Mouse (Mus musculus) forebrain, embryonic 10.5 days (tissue): Measurements from ENCODE around the gene Asic5. TPM values are rescaled to one million over a fixed set of nuclear protein-coding genes. Genes with fewer than 3 reads are reported as not detected.

Experiments used
- DNase-seq: peaks from one replicate; pipeline ENCODE4 v3.0.0-alpha.2; 2017; ENCODE audit warnings: low spot score; ENCODE audit errors: extremely low spot score
- H3K27ac ChIP-seq: fragments of 300-500 bp; sonication (generic); 2 replicates; pipeline ENCODE4 v1.5.1; 2016; ENCODE audit warnings: mild to moderate bottlenecking
- H3K27me3 ChIP-seq: fragments of 300-500 bp; sonication (generic); 2 replicates; pipeline ENCODE4 v1.6.1; 2016; ENCODE audit warnings: mild to moderate bottlenecking; ENCODE audit not compliant: poor library complexity, severe bottlenecking
- H3K36me3 ChIP-seq: fragments of 300-500 bp; sonication (generic); replicated peaks from 2 replicates; pipeline ENCODE4 v1.6.1; 2016; ENCODE audit warnings: mild to moderate bottlenecking, moderate library complexity
- H3K4me1 ChIP-seq: fragments of 300-500 bp; sonication (generic); 2 replicates; pipeline ENCODE4 v1.6.1; 2016
- H3K4me3 ChIP-seq: fragments of 300-500 bp; sonication (generic); 2 replicates; pipeline ENCODE4 v1.5.1; 2016; ENCODE audit warnings: mild to moderate bottlenecking, moderate library complexity
- H3K9me3 ChIP-seq: fragments of 300-500 bp; sonication (generic); 2 replicates; pipeline ENCODE4 v1.6.1; 2016; ENCODE audit warnings: mild to moderate bottlenecking, moderate library complexity
- WGBS: fragments of 180-500 bp; shearing (Covaris S2); methylation state at CpG from one replicate; pipeline ENCODE4 v1.1.7; 2016; 5-methylcytosine and 5-hydroxymethylcytosine counted together
- polyA plus RNA-seq: library from polyadenylated mRNA; unstranded; fragments of >200 nt; fragmentation: Nextera tagmentation; extraction: Ambion mirVana; gene quantifications from 2 replicates; pipeline ENCODE4 v1.2.1, GENCODE M21; 2016

Gene Asic5
- polyA plus RNA-seq = not detected in 2 replicates

DNA sequence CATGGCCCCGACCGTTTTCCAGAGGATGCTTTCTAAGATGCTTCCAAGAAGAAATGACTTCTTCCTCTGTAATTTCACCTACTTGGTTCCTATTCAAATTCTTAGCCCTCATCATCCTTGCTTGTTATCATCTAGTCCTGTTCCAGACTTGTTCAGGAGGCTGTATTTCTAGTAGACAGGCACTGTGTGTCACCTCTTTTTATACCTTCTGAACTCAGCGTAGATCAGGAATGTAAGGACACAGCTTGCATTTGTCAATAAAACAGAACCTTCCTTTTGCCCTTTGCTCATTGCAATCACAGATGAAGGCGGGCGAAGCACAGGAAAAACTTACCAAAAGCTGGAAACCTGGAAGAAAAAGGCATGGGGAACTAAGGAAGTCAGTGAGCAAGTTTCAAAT is at the start of gene Asic5:
Gene Asic5 (plus strand): TSS at position 301 of the 400 bp plus-strand sequence.
- Histone ChIP-seq H3K4me3 (no peak within 1 kb of the TSS), H3K9me3 (no peaks in the 10 kb centered on the region), H3K27me3 (no peaks in the 10 kb centered on the region), H3K4me1 (no peaks in the 10 kb centered on the region), H3K27ac (no peak within 1 kb of the TSS), H3K36me3 (no peaks in the 10 kb centered on the region)
- WGBS = 91% methylated on average over 5 of the region's 5 CpGs
- DNase-seq = no peak

DNA sequence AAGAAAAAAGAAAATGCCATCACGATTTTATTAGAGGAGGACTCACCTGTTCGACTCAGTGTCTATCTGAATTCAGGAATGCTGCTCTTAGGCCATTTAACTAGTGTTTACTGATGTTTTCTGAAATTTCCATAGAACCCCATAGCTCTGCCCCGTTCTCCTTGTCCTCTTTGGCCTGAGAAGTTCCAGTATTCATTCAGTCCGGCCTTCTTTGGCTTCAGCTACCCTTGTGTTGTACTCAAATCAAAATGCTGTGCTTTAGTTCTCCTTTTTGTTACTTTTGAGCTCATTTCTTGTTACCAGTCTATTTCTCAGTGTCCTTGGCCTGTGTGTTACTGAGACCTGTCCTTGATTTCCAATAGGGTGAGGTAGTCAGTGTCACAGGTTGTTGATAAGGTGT is 48.7 kb upstream of the Asic5 start:
- no peak overlapping the region for H3K4me3 ChIP-seq
- H3K27ac ChIP-seq = no peak overlapping the region
- H3K4me1 ChIP-seq = peaks cover 16% of the 10 kb centered on the region
- H3K9me3 ChIP-seq = no peaks in the 10 kb centered on the region
- H3K27me3 ChIP-seq = no peaks in the 10 kb centered on the region
- no peak for DNase-seq
- 80% methylated on average over 4 of the region's 4 CpGs for WGBS
- no peaks in the 10 kb centered on the region for H3K36me3 ChIP-seq

DNA sequence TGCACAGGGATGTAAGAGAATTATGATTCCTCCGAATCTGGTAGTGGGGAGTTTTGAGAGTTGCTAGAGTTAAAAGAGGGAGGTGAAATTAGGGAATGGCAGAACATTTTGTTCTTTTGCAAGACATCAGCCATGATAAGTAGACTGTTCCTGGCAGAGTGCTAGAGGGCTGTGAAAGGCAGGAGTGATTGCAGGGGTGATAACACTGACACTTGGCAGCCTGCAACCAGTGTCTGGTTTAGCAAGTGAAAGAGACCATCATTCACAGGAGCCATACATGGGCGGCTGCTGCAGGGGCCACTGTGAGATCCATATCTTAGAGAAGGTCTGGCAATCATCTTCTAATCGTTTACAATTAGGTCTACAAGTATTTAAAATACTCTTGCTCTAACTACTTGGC is 43.2 kb upstream of the Asic5 start:
- H3K27ac ChIP-seq = no peak overlapping the region
- 90% methylated on average over 3 of the region's 3 CpGs for WGBS
- no peak for DNase-seq
- no peaks in the 10 kb centered on the region for H3K27me3 ChIP-seq
- no peaks in the 10 kb centered on the region for H3K9me3 ChIP-seq
- H3K4me1 ChIP-seq = no peaks in the 10 kb centered on the region
- no peaks in the 10 kb centered on the region for H3K36me3 ChIP-seq
- H3K4me3 ChIP-seq = no peak overlapping the region

DNA sequence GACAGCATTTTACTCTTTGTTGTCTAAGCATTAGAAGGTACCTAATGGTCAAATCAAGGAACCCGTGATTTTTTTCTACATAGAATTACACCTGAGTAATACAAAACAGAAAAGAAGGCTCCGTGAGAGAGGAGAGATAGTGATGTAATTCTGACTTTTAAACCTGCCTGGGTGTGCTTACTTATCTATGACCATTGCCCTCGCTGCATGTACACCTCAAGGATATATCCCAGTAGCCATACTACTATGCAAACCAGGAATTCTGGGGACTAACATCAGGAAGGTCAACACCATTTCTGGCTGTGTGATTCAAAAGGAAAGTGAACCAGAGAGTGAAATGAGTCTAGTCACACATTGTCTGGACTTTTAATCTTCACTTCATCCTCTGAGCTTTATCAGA is 39.7 kb upstream of the Asic5 start:
- DNase-seq = no peak
- WGBS = 91% methylated on average over 3 of the region's 3 CpGs
- H3K36me3 ChIP-seq = no peaks in the 10 kb centered on the region
- no peaks in the 10 kb centered on the region for H3K27me3 ChIP-seq
- no peak overlapping the region for H3K4me3 ChIP-seq
- H3K4me1 ChIP-seq = no peaks in the 10 kb centered on the region
- H3K9me3 ChIP-seq = no peaks in the 10 kb centered on the region
- H3K27ac ChIP-seq = no peak overlapping the region

DNA sequence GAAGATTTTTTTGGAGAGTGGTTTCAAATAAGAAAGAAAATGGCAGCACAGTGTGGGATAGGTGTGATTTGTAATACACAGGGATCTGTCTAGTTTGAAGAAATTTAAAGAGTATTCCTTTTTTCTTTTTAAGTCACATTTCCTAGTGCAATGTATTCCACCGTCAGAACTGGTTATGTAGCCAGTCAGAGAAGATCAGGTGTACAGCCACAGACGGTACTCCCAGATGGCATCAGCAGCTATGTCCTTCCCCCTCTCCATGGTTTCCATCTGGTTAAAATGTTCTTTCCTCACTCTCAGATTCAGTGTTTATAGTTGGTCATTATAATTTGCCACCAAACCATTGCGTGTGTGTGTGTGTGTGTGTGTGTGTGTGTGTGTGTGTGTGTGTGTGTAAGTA is 39.0 kb upstream of the Asic5 start:
- Histone ChIP-seq H3K27me3 (no peaks in the 10 kb centered on the region), H3K4me1 (no peaks in the 10 kb centered on the region), H3K36me3 (no peaks in the 10 kb centered on the region), H3K27ac (no peak overlapping the region), H3K4me3 (no peak overlapping the region), H3K9me3 (no peaks in the 10 kb centered on the region)
- no peak for DNase-seq
- 86% methylated on average over 3 of the region's 3 CpGs for WGBS

DNA sequence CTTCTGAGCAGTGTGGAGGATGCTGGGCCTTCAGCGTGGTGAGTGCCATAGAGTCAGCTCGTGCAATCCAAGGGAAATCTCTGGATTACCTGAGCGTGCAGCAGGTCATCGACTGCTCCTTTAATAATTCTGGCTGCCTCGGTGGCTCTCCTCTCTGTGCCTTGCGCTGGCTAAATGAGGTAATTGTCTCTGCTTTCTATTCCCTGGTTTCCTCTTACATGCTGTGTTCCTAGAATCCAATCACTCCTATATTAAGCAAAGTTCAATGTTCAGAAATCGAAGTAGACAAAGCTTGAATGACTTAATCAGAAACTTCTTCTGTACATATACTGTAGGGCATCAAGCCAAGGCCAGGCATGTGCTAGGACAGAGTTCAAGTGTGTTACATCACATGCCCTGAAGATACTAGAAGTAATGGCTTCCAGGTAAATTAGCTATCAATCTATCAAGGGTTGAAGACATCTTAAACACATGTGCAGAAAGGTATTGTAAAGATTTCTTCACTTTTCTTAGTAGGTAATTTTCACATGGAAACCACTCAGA is 37.2 kb upstream of the Asic5 start:
- Histone ChIP-seq H3K36me3 (no peaks in the 10 kb centered on the region), H3K4me1 (no peaks in the 10 kb centered on the region), H3K9me3 (no peaks in the 10 kb centered on the region), H3K27me3 (no peaks in the 10 kb centered on the region), H3K4me3 (no peak overlapping the region), H3K27ac (no peak overlapping the region)
- 91% methylated on average over 7 of the region's 7 CpGs for WGBS
- DNase-seq = no peak

DNA sequence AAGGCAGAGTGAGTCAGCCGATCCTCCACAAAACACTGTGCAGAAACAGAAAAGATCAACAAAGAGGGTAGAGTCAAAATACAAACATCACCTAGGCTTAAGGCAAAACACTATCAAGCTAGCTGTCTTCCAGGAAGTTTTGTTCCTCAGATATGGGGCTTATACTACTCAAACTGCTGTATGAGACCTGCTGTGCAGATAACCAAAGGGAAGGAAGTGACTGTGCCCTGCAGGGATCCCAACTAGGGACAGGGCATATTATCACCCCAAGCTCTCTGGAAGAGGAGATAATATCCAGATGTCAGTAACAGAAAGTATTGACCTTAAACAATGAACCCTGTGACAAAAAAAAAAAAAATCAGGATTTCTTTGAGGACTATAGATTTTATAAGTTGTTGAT is 33.0 kb upstream of the Asic5 start:
- Histone ChIP-seq H3K36me3 (no peaks in the 10 kb centered on the region), H3K4me1 (peaks cover 3% of the 10 kb centered on the region; the same call in 1 of the 2 replicates), H3K27me3 (no peaks in the 10 kb centered on the region), H3K9me3 (no peaks in the 10 kb centered on the region), H3K4me3 (no peak overlapping the region), H3K27ac (no peak overlapping the region)
- no peak for DNase-seq
- WGBS = 84% methylated on average over 1 of the region's 1 CpGs

DNA sequence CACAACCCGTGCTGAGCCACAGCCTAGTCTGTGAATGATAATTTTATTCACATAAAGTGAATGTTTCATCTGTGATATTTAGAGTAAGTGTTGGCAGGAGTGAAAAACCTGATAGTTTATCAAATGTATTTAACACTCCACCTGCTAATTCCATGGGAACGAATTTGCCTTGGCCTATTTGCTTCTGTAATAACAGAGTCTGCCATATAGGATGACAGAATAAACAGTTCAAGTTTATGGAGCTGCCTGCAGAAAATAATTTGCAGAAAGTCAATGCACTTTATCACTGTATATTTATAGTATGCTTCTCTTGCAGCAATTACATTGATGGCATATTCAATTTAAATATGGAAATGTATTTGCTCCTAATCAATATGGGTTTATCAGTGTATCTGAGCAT is 30.3 kb upstream of the Asic5 start:
- Histone ChIP-seq H3K4me1 (peaks cover 3% of the 10 kb centered on the region; the same call in 1 of the 2 replicates), H3K36me3 (no peaks in the 10 kb centered on the region), H3K9me3 (no peaks in the 10 kb centered on the region), H3K4me3 (no peak overlapping the region), H3K27ac (no peak overlapping the region), H3K27me3 (no peaks in the 10 kb centered on the region)
- 89% methylated on average over 2 of the region's 2 CpGs for WGBS
- DNase-seq = no peak

DNA sequence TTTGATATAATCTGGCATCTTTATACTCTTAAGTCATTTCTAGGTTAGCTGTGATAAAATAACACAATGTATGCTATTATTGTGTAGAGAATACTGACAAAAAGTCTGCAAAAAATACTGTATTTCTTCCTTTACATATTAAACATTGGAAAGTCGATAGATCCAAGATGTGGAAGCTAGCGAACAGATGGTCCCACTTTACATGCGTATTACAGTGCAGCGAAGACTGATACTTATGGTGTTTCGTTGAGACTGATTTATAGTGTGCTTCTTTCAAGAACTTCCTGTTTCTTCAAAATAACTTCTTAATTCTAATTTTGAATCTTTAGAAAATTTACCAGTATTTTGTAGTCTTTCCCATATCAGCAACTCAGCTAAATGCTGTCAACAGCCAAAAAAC is 24.6 kb upstream of the Asic5 start:
- peaks cover 3% of the 10 kb centered on the region; the same call in 1 of the 2 replicates for H3K4me1 ChIP-seq
- H3K27ac ChIP-seq = no peak overlapping the region
- 96% methylated on average over 5 of the region's 5 CpGs for WGBS
- no peaks in the 10 kb centered on the region for H3K27me3 ChIP-seq
- H3K4me3 ChIP-seq = no peak overlapping the region
- DNase-seq = no peak
- H3K36me3 ChIP-seq = no peaks in the 10 kb centered on the region
- no peaks in the 10 kb centered on the region for H3K9me3 ChIP-seq

DNA sequence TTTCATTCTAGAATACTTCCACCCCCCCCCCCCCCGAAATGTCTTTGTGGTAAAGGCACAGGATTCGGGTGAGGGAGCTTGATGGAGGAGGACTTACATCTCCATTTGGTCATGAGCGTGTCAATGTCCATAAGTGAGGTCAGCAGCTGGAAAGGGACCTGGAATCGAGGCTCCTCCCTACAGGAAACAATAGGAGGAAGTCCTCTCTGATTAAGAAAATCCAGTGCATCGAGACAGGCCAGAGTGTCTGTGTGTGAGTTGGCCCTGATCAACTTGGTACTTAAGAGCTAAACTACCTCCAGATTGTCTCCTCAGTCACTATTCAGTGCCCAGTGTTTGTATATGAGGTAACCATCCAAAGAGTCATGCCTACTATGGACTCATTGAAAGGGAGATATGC is 20.8 kb upstream of the Asic5 start:
- H3K9me3 ChIP-seq = no peaks in the 10 kb centered on the region
- no peak overlapping the region for H3K4me3 ChIP-seq
- no peak overlapping the region for H3K27ac ChIP-seq
- no peak for DNase-seq
- H3K4me1 ChIP-seq = no peaks in the 10 kb centered on the region
- no peaks in the 10 kb centered on the region for H3K27me3 ChIP-seq
- H3K36me3 ChIP-seq = no peaks in the 10 kb centered on the region
- WGBS = 84% methylated on average over 5 of the region's 5 CpGs

DNA sequence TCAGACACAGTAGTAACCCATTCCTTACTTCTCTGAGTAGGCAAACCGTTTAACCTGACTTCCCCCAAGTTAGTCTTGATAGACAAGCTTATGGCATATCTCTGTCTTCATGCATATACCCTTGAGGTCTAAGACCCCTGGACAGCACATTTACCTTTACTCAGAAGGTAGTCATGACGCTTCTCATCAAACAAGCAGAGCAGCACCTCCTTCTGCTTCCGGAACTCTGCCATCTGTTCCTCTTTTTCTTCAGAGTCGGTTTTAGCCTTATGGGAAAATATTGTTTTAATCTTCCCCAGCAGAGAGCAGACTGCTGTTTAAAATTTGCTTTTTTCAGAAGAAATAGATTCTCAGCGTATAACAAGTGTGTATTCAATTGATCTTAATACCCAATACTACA is 18.3 kb upstream of the Asic5 start:
- H3K4me3 ChIP-seq = no peak overlapping the region
- H3K27ac ChIP-seq = no peak overlapping the region
- H3K27me3 ChIP-seq = no peaks in the 10 kb centered on the region
- H3K9me3 ChIP-seq = no peaks in the 10 kb centered on the region
- H3K4me1 ChIP-seq = no peaks in the 10 kb centered on the region
- WGBS = 89% methylated on average over 5 of the region's 5 CpGs
- no peak for DNase-seq
- H3K36me3 ChIP-seq = no peaks in the 10 kb centered on the region

DNA sequence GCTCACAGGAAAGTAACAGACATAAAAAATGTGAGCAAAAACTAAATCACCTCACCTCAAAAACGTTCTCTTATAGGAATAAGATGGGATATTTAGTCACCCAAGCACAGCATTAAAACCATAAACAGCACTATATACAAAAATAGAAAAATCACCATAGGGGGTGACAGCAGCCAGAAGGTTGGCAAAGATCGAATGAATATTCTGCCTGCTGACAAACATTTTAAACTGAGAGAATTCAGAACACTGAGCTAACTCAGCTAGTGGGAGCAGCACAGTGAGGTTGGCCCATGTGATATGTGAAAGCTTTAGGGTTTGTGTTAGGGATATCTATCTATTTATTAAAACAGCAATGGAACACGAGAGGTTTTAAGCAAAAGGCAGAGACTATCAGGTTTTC is 17.5 kb upstream of the Asic5 start:
- Histone ChIP-seq H3K9me3 (no peaks in the 10 kb centered on the region), H3K36me3 (no peaks in the 10 kb centered on the region), H3K4me3 (no peak overlapping the region), H3K4me1 (no peaks in the 10 kb centered on the region), H3K27ac (no peak overlapping the region), H3K27me3 (no peaks in the 10 kb centered on the region)
- DNase-seq = no peak
- WGBS = 78% methylated on average over 3 of the region's 3 CpGs

DNA sequence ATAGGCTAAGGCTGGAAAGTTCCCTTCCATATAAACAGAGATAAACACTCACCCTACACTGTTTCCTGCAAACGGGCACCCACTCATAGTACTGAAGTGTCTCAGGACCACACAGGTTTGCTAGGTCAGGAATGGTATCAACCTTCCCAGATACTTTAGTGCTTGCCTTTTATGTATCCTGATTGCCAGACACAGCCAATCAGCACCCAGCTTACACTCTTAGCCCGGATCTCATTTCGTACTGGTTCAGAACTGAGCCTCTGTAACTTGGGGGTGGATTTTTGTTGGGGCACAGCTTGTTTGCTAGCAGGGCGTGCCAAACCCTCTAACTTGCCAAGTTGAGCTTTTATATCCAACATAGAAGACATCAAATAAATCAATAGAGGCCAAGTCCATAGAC is 6.5 kb upstream of the Asic5 start:
- Histone ChIP-seq H3K4me1 (no peaks in the 10 kb centered on the region), H3K27me3 (no peaks in the 10 kb centered on the region), H3K27ac (no peak overlapping the region), H3K36me3 (no peaks in the 10 kb centered on the region), H3K4me3 (no peak overlapping the region), H3K9me3 (no peaks in the 10 kb centered on the region)
- WGBS = 82% methylated on average over 4 of the region's 4 CpGs
- DNase-seq = no peak

DNA sequence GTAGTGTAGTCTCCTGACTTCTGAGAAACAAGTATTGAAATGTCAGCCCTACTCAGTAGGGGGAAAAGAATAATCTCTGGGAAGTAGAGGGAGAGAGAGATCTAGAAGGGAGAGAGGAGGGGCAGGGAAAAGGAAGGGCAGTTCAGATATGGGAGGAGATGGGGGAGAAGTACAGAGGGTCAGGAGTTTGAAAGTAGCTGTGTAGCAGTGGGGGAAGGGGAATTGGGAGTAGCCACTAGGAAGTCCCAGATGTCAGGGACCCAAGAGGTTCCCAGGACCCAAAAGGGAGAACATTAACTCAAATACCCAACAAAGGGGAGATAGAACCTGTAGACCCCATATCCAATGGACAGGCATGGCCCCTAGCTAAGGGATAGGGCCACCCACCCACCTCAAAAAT is 6.0 kb upstream of the Asic5 start, which contains the start of gene Tdo2:
Gene Tdo2 (minus strand): TSS at position 101 of the 400 bp plus-strand sequence.
- H3K27ac ChIP-seq = no peak within 1 kb of the TSS
- no peak for DNase-seq

More for the DNA sequence above, 6.0 kb upstream of the Asic5 start, which contains the start of gene Tdo2:
- no peaks in the 10 kb centered on the region for H3K27me3 ChIP-seq
- no peaks in the 10 kb centered on the region for H3K4me1 ChIP-seq
- H3K9me3 ChIP-seq = no peaks in the 10 kb centered on the region
- no peak within 1 kb of the TSS for H3K4me3 ChIP-seq
- H3K36me3 ChIP-seq = no peaks in the 10 kb centered on the region
